Mouse (Mus musculus): ENCODE data around the gene Chchd2.

DNA sequence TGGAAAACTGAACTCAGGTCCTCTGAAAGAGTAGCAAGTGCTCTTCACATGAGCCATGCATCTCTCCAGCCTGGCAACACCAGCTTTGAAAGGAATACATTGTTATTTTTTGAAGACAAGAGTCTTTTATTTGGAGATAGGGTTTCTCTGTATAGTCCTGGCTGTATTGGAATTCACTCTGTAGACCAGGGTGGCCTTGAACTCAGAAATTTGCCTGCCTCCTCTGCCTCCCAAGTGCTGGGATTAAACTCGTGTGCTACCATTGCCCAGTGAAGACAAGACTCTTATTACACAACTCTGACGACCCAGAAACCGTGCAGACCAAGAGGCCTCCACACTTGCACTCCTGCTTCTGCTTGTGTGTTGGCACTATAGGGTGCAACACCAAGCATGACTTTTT lies 7.4 kb downstream of the Chchd2 start:
- TF ChIP-seq CTCF (IDR thresholded peaks at IDR 0.05; ENCODE audit: insufficient read depth, low read depth, low read length): no peak
- no peak for TF ChIP-seq POLR2A (IDR thresholded peaks at IDR 0.05; ENCODE audit: insufficient read depth, low read depth, low read length)

Data from olfactory bulb, adult 2 months (tissue).